Mouse (Mus musculus): ENCODE data around the gene Eln. TPM values are rescaled to one million over a fixed set of nuclear protein-coding genes. Genes with fewer than 3 reads are reported as not detected.

The Eln gene
- 1 to 10 TPM; 7.1 to 8.2 TPM for total RNA-seq (2021)
- long read RNA-seq, partial matches to known transcripts = 3 of 5 reads
- long read RNA-seq, other reads (novel, unspliced or antisense) = 0 of 5 reads

DNA sequence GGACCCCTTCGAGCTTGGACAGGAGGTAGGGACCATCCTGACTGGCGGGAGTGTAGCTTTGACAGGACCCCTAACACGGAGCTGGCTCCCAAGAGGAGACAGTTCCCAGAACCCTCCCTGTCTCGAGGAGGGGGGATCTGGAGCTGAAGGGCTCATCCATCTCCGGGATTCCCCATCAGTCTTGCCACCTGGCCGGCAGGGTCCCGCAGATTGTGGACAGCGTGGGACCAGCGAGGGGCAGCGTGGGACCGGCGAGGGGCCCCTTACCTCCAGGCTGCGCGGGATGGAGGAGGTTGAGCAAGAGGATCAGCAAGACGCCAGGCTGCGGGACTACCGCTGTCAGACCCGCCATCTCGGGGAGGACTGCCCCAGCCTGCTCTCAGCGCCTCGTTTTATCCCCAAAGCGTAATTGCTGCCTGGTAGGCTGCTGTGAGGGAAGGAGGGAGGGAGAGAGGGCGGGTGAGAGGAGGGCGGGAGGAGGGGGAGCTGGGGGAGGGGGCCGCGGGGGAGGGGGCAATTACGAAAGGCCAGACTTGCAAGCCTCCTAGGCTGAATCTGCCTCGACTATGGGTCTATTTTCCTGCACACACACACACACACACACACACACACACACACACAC is at the start of gene Eln:
Gene Eln, minus strand, starts transcription at position 434 of the 622 bp plus-strand sequence.
- no peak for DNase-seq (ENCODE audit: low spot score in 2 of 2)

GRCm38 (mm10) chr5:134790080-134790995 is 43.2 kb upstream of the Eln start:
- no peak for DNase-seq (ENCODE audit: low spot score in 2 of 2)

- DNase-seq (ENCODE audit: low spot score in 2 of 2) = no peak
These were observed 41.1 kb upstream of the Eln start for GRCm38 (mm10) chr5:134788237-134788636.

DNA sequence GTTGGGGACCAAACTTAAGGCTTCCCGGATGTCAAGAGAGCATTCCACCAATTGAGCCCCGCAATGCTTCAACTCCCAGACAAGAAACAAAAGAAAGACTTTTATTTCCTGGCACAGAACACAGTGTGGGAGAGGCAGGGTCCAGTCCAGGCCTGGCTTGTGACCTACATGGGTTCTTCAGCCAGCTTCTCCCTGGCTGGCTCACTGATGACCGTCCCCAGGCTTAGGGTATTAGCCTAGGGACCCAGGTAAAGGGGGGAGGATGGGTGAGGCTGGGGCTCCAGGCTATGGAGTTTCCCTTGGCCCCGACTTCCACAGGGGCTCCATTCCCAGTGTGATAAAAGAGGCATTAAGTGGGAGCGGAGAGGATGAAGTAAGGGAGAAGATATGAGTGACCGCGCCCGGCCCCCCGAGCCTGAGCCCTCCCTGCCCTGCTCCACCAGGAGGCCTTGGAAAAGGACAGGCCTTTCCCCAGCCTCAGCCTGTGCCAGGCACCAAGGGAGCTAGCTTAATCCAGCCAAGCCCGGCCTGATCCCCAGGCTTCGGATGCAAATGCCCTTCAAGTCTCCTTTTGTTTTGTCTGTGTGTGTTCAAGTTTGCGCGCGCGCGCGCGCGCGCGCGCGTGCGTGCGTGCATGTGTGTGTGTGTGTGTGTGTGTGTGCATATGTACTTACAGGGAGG is 38.7 kb upstream of the Eln start:
- no peak for DNase-seq (ENCODE audit: low spot score in 2 of 2)

DNA sequence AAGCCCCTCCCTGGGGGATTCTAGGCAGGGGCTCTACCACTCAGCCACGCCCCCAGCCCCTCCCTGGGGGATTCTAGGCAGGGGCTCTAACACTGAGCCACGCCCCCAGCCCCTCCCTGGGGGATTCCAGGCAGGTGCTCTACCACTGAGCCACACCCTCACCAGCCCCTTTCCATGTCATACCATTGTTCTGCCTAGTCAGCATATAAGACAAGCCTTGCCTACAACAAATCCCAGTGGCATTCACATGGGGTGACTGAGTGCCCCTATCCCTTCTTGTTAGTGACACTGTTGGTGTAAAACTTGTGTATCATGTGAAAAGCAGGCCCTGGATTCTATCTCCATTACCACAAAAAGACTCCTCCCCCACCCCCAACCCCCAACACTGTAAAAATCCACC is 36.7 kb upstream of the Eln start:
- DNase-seq (ENCODE audit: low spot score in 2 of 2) = no peak

GRCm38 (mm10) chr5:134780963-134781362 is 33.8 kb upstream of the Eln start:
- no peak for DNase-seq (ENCODE audit: low spot score in 2 of 2)

- DNase-seq (ENCODE audit: low spot score in 2 of 2) = no peak
These were observed 33.0 kb upstream of the Eln start for GRCm38 (mm10) chr5:134780146-134780545.

GRCm38 (mm10) chr5:134776551-134776950 is 29.4 kb upstream of the Eln start:
- DNase-seq (ENCODE audit: low spot score in 2 of 2) = no peak

- DNase-seq (ENCODE audit: low spot score in 2 of 2) = no peak
These were observed 25.4 kb upstream of the Eln start for GRCm38 (mm10) chr5:134772522-134772921.

- no peak for DNase-seq (ENCODE audit: low spot score in 2 of 2)
These were observed 24.6 kb upstream of the Eln start for GRCm38 (mm10) chr5:134771750-134772149.

DNA sequence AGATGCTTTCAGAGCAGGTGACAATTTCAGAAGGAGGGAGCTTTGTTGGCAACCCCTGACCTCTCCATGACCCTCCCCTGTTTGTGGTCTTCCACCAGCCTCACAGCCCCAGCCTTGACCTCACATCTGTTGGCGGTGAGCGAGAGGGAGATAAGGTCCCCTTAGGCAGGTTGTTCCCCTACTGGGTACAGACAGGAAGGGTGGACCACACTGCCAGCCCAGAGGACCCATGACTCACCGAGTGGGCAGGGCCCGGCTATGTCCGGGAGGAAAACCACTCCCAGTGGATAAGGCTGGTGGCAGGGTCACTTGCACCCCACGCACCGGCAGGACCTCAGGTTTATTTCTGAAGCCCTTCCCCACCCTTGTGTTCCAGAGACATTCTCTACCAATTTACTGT is 22.1 kb upstream of the Eln start:
- DNase-seq (ENCODE audit: low spot score in 2 of 2) = no peak

GRCm38 (mm10) chr5:134765441-134765840 is 18.3 kb upstream of the Eln start:
- DNase-seq (ENCODE audit: low spot score in 2 of 2) = no peak

- DNase-seq (ENCODE audit: low spot score in 2 of 2) = no peak
These were observed 16.2 kb upstream of the Eln start for GRCm38 (mm10) chr5:134763326-134763725.

- peak in 1 of 2 experiments; percentile 18 for DNase-seq (ENCODE audit: low spot score in 2 of 2)
These were observed 14.4 kb upstream of the Eln start for GRCm38 (mm10) chr5:134761409-134762124.

GRCm38 (mm10) chr5:134756031-134756430 is 8.9 kb upstream of the Eln start:
- DNase-seq (ENCODE audit: low spot score in 2 of 2) = no peak

GRCm38 (mm10) chr5:134754096-134754495 is 7.0 kb upstream of the Eln start:
- DNase-seq (ENCODE audit: low spot score in 2 of 2) = no peak

DNA sequence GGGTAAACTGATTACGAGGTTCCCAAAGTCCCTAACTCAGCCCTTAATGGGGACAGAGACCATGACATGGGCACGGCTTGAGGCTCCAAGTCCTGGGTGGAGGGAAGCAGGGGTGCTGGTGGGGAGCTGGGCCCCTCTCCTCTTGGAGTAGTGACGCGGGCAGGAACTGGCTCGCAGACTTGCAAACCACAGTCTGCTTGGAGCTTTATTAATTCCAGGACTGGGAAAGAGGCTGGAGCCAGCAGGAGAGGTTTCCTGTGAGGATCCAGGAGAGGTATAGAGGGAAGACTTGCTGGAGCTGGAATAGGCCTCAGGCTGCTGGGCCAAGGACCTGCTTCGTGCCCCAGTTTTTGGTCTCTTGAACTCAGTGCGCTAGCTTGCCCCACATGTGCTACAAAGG is 3.3 kb upstream of the Eln start:
- DNase-seq (ENCODE audit: low spot score in 2 of 2) = no peak

- peak; percentile 35 to 63 for DNase-seq (ENCODE audit: low spot score in 2 of 2)
These were observed 960 bp upstream of the Eln start for GRCm38 (mm10) chr5:134747947-134748618.

DNA sequence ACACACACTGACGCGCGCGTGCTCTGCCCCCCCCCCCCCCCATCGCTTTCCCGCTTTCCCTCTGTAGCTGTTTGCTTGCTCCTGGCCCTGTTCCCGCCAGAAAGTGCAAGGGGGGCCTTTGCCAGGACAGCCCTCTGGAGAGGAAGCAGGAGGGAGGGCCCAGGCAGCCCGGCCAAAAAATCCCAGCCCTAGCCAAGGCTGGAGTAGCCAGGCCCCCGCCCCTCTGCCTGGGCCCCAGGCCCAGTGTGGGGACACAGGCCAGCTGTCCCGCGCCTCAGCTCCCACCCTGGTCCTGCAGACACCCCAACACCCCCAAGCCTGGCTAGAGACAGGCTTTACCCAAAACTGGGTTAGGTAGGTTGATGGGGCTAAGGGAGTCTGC is 380 bp upstream of the Eln start:
- peak; percentile 45 to 55 for DNase-seq (ENCODE audit: low spot score in 2 of 2)

GRCm38 (mm10) chr5:134746201-134746600 is 922 bp downstream of the Eln start:
- no peak for DNase-seq (ENCODE audit: low spot score in 2 of 2)

GRCm38 (mm10) chr5:134745801-134746200 is 1.3 kb downstream of the Eln start:
- no peak for DNase-seq (ENCODE audit: low spot score in 2 of 2)

Data from layer of hippocampus, adult 18-20 months (tissue).